Mouse (Mus musculus): ENCODE measurements around the gene Zfr2. TPM values are rescaled to one million over a fixed set of nuclear protein-coding genes. Genes with fewer than 3 reads are reported as not detected.
A peak's percentile ranks its signal among the peaks of the same experiment; 100 is the strongest.
"Not testable (repeated sequence)": the region's sequence is repeated elsewhere in the genome, so short reads cannot be mapped to it uniquely, and the experiment has no call there.

Gene Zfr2
- total RNA-seq, 1 experiment from 2014 or later: 0.10 TPM

- no peak for ATAC-seq (replicated peaks; ENCODE audit: insufficient number of reproducible peaks, low FRiP score, low TSS enrichment, poor library complexity, severe bottlenecking)
These were observed 32.2 kb upstream of the Zfr2 start for GRCm38 (mm10) chr10:81200605-81201287.

GRCm38 (mm10) chr10:81201807-81202758 lies 30.9 kb upstream of the Zfr2 start, which contains the start of gene Nmrk2:
Nmrk2 (minus strand) TSS chr10:81202051.
- ATAC-seq (replicated peaks; ENCODE audit: insufficient number of reproducible peaks, low FRiP score, low TSS enrichment, poor library complexity, severe bottlenecking): no peak

GRCm38 (mm10) chr10:81202978-81203720 lies 29.8 kb upstream of the Zfr2 start:
- no peak for ATAC-seq (replicated peaks; ENCODE audit: insufficient number of reproducible peaks, low FRiP score, low TSS enrichment, poor library complexity, severe bottlenecking)

GRCm38 (mm10) chr10:81204137-81204536 lies 28.8 kb upstream of the Zfr2 start:
- ATAC-seq (replicated peaks; ENCODE audit: insufficient number of reproducible peaks, low FRiP score, low TSS enrichment, poor library complexity, severe bottlenecking): no peak

GRCm38 (mm10) chr10:81210154-81210553 lies 22.8 kb upstream of the Zfr2 start:
- no peak for ATAC-seq (replicated peaks; ENCODE audit: insufficient number of reproducible peaks, low FRiP score, low TSS enrichment, poor library complexity, severe bottlenecking)

GRCm38 (mm10) chr10:81216260-81216659 lies 16.7 kb upstream of the Zfr2 start:
- no peak for ATAC-seq (replicated peaks; ENCODE audit: insufficient number of reproducible peaks, low FRiP score, low TSS enrichment, poor library complexity, severe bottlenecking)

GRCm38 (mm10) chr10:81216810-81217209 lies 16.1 kb upstream of the Zfr2 start:
- no peak for ATAC-seq (replicated peaks; ENCODE audit: insufficient number of reproducible peaks, low FRiP score, low TSS enrichment, poor library complexity, severe bottlenecking)

GRCm38 (mm10) chr10:81217267-81217666 lies 15.7 kb upstream of the Zfr2 start:
- not testable (repeated sequence) for ATAC-seq (replicated peaks; ENCODE audit: insufficient number of reproducible peaks, low FRiP score, low TSS enrichment, poor library complexity, severe bottlenecking)

- ATAC-seq (replicated peaks; ENCODE audit: insufficient number of reproducible peaks, low FRiP score, low TSS enrichment, poor library complexity, severe bottlenecking): peak; percentile 70
These were observed 15.0 kb upstream of the Zfr2 start for GRCm38 (mm10) chr10:81217964-81218363.

GRCm38 (mm10) chr10:81221402-81222015 lies 11.4 kb upstream of the Zfr2 start:
- peak; percentile 76 for ATAC-seq (replicated peaks; ENCODE audit: insufficient number of reproducible peaks, low FRiP score, low TSS enrichment, poor library complexity, severe bottlenecking)

GRCm38 (mm10) chr10:81223731-81224130 lies 9.2 kb upstream of the Zfr2 start:
- not testable (repeated sequence) for ATAC-seq (replicated peaks; ENCODE audit: insufficient number of reproducible peaks, low FRiP score, low TSS enrichment, poor library complexity, severe bottlenecking)

GRCm38 (mm10) chr10:81229735-81230437 lies 3.1 kb upstream of the Zfr2 start:
- ATAC-seq (replicated peaks; ENCODE audit: insufficient number of reproducible peaks, low FRiP score, low TSS enrichment, poor library complexity, severe bottlenecking): no peak

- no peak for ATAC-seq (replicated peaks; ENCODE audit: insufficient number of reproducible peaks, low FRiP score, low TSS enrichment, poor library complexity, severe bottlenecking)
These were observed 2.3 kb upstream of the Zfr2 start, which contains the start of gene Atcay for GRCm38 (mm10) chr10:81230438-81231332. Atcay (minus strand) TSS chr10:81230833.

- no peak for ATAC-seq (replicated peaks; ENCODE audit: insufficient number of reproducible peaks, low FRiP score, low TSS enrichment, poor library complexity, severe bottlenecking)
These were observed 1.5 kb upstream of the Zfr2 start for GRCm38 (mm10) chr10:81231436-81231835.

- ATAC-seq (replicated peaks; ENCODE audit: insufficient number of reproducible peaks, low FRiP score, low TSS enrichment, poor library complexity, severe bottlenecking): no peak
These were observed 251 bp downstream of the Zfr2 start for GRCm38 (mm10) chr10:81233226-81233585.

GRCm38 (mm10) chr10:81234206-81234605 lies 1.3 kb downstream of the Zfr2 start:
- no peak for ATAC-seq (replicated peaks; ENCODE audit: insufficient number of reproducible peaks, low FRiP score, low TSS enrichment, poor library complexity, severe bottlenecking)
